Mouse (Mus musculus) ES-Bruce4 (cell line): Measurements from ENCODE around the gene Abcg8. TPM values are rescaled to one million over a fixed set of nuclear protein-coding genes. Genes with fewer than 3 reads are reported as not detected.

Experiments used
- H3K27ac ChIP-seq: 2 replicates; pipeline ENCODE4 v1.5.1; 2012; ENCODE audit warnings: low read length, inconsistent platforms; ENCODE audit not compliant: insufficient read depth
- H3K27me3 ChIP-seq: 2 replicates; pipeline ENCODE4 v1.6.1; 2012; ENCODE audit warnings: mild to moderate bottlenecking, low read length, inconsistent platforms; ENCODE audit not compliant: control insufficient read depth, poor library complexity, insufficient read depth, severe bottlenecking
- H3K36me3 ChIP-seq: 2 replicates; pipeline ENCODE4 v1.6.1; 2012; ENCODE audit warnings: inconsistent platforms, mild to moderate bottlenecking, low read length, moderate library complexity; ENCODE audit not compliant: control insufficient read depth, poor library complexity, insufficient read depth, severe bottlenecking
- H3K4me1 ChIP-seq: one replicate; pipeline ENCODE4 v1.8.1; 2011; ENCODE audit warnings: low read length; ENCODE audit not compliant: control insufficient read depth, insufficient read depth
- H3K4me3 ChIP-seq: 2 replicates; pipeline ENCODE4 v1.5.1; 2011; ENCODE audit warnings: low read depth, mild to moderate bottlenecking, low read length
- H3K9ac ChIP-seq: 2 replicates; pipeline ENCODE4 v1.6.1; 2012; ENCODE audit warnings: low read depth, mild to moderate bottlenecking, inconsistent platforms; ENCODE audit not compliant: poor library complexity, severe bottlenecking
- H3K9me3 ChIP-seq: replicated peaks from 2 replicates; pipeline ENCODE4 v1.6.1; 2012; ENCODE audit warnings: mild to moderate bottlenecking, low read length, inconsistent platforms; ENCODE audit not compliant: control insufficient read depth, poor library complexity, insufficient read depth, severe bottlenecking
- CTCF ChIP-seq: IDR thresholded peaks from one replicate; pipeline ENCODE4 v1.8.1; 2011; ENCODE audit warnings: low read depth, low read length
- EP300 ChIP-seq: IDR thresholded peaks from 2 replicates; pipeline ENCODE4 v1.6.1; 2011; ENCODE audit warnings: low read depth, low read length; ENCODE audit not compliant: insufficient read depth
- POLR2A ChIP-seq: IDR thresholded peaks from one replicate; pipeline ENCODE4 v1.8.1; 2011; ENCODE audit warnings: low read length; ENCODE audit not compliant: insufficient read depth
- polyA plus RNA-seq: library from polyadenylated mRNA; stranded (reverse); fragments of >200 nt; gene quantifications from 2 replicates; pipeline ENCODE4 v1.2.4, GENCODE M21; 2011; ENCODE audit warnings: low read depth; ENCODE audit not compliant: missing spikeins, insufficient read depth, insufficient read length

Gene Abcg8
- polyA plus RNA-seq, 1 experiment: not detected

DNA sequence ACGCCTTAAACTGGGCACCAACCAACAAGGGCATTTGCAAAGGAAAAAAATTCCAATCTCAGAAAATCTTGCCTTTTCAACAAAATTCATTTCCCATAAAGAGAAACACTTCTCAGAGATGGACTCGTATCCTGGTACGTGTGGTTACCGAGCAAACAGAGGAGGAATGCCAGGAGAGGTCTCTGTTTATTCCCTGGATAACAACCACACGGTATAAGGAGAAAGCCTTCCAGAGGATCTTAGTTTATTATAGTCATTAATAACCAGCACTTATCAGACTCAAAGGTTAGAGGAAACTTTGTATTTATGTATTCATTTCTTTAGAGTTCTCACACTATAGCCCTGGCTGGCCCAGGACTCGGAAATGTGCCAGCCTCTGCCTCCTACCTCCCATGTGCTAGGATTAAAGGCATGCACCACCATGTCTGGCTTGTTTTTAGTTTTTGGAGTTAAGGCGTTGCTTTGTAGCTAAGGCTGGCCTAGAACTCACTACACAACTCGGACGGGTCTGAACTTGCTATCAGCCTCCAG, 72.1 kb downstream of the Abcg8 start:
- Histone ChIP-seq H3K4me3 (no peak overlapping the region), H3K27ac (no peak overlapping the region), H3K9me3 (no peaks in the 10 kb centered on the region), H3K27me3 (no peaks in the 10 kb centered on the region), H3K9ac (no peak overlapping the region), H3K36me3 (peaks cover 34% of the 10 kb centered on the region), H3K4me1 (no peaks in the 10 kb centered on the region)
- no peak for TF ChIP-seq POLR2A
- TF ChIP-seq EP300: no peak
- TF ChIP-seq CTCF: no peak

GRCm38 (mm10) chr17:84749297-84749696, 73.2 kb downstream of the Abcg8 start:
- H3K9ac ChIP-seq: no peak overlapping the region
- no peak overlapping the region for H3K4me3 ChIP-seq
- peaks cover 37% of the 10 kb centered on the region for H3K36me3 ChIP-seq
- no peak overlapping the region for H3K27ac ChIP-seq
- TF ChIP-seq CTCF: no peak
- TF ChIP-seq POLR2A: no peak
- no peak for TF ChIP-seq EP300
- H3K4me1 ChIP-seq: no peaks in the 10 kb centered on the region
- no peaks in the 10 kb centered on the region for H3K9me3 ChIP-seq
- H3K27me3 ChIP-seq: no peaks in the 10 kb centered on the region

Other genes starting within 250 kb of the Abcg8 start
- gene Thada, start 210.1 kb upstream of the Abcg8 start, polyA plus RNA-seq: 38.0 and 51.2 TPM in 2 replicates
- 8.5 and 10.5 TPM in 2 replicates for gene Plekhh2, start 164.4 kb upstream of the Abcg8 start, polyA plus RNA-seq
- gene Dync2li1, start 49.8 kb upstream of the Abcg8 start, polyA plus RNA-seq: 25.4 and 26.3 TPM in 2 replicates
- not detected in 2 replicates for gene Abcg5, start 6.7 kb downstream of the Abcg8 start, polyA plus RNA-seq
- 71.6 and 78.8 TPM in 2 replicates for gene Lrpprc, start 114.5 kb downstream of the Abcg8 start, polyA plus RNA-seq